Mouse (Mus musculus) heart, postnatal 10 days (tissue): ENCODE measurements around the gene Samd4b. TPM values are rescaled to one million over a fixed set of nuclear protein-coding genes. Genes with fewer than 3 reads are reported as not detected.
A peak's percentile ranks its signal among the peaks of the same experiment; 100 is the strongest.

ENCODE experiments used
- DNase-seq, 2 experiments: peaks; one replicate each; pipeline ENCODE4 v3.0.0; 2021
- intact Hi-C: fragments of 180-260 bp; cut with DNase I; formaldehyde crosslinking; loops from one replicate; pipeline ENCODE4 v1.15.1; 2025
- total RNA-seq, 2 experiments: library from RNA; stranded (reverse); gene quantifications; 2 replicates each; pipeline ENCODE4 v1.2.3; 2021

Samd4b gene
- total RNA-seq, 2 experiments from 2014 or later, result 37.7 to 40.4 TPM

GRCm38 (mm10) chr7:28460361-28460760 is 137.6 kb downstream of the Samd4b start:
- intact Hi-C loops, result no loop called here
- no peak for DNase-seq

GRCm38 (mm10) chr7:28452361-28453005 is 145.5 kb downstream of the Samd4b start:
- intact Hi-C loops, result no loop called here
- DNase-seq, result no peak

- no peak for DNase-seq
- intact Hi-C loops, result no loop called here
Measured at GRCm38 (mm10) chr7:28451531-28452360, 146.2 kb downstream of the Samd4b start, which contains the start of gene Lrfn1. TSS of gene Lrfn1 (plus strand) at chr7:28451980.

GRCm38 (mm10) chr7:28447865-28448820 is 149.8 kb downstream of the Samd4b start:
- intact Hi-C loops, result loop anchor here (2.0 to 10.0 kb wide), 3 partner anchors 79 to 279 kb away; no protein-coding TSS in a partner anchor

GRCm38 (mm10) chr7:28447101-28447830 is 150.7 kb downstream of the Samd4b start:
- DNase-seq, result no peak
- intact Hi-C loops, result loop anchor here (2.0 to 10.0 kb wide), 3 partner anchors 80 to 280 kb away; no protein-coding TSS in a partner anchor

More at GRCm38 (mm10) chr7:28447865-28448820, 149.8 kb downstream of the Samd4b start:
- DNase-seq, result no peak

DNA sequence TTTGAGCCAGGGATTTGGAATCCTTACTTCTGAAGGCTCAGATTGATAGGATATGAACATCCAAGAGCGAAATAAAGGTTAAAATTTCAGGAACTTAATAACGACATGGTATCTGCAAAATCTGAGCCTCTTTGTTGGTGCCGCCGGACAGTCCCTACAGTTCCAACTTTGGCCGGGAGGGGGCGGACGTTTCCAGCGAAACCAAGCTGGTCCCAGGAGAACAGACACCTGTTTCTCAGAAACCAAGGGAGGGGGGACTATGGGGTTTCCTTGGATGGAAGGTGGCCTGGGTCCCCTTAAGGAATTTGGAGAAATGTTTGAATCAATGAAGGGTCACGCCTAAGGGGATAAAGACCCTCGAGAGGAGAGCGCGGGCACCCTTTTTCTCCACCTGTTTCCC is 151.5 kb downstream of the Samd4b start:
- peak; percentile 78 to 90 for DNase-seq
- intact Hi-C loops, result loop anchor here (1.0 to 10.0 kb wide), 5 partner anchors 80 to 281 kb away; no protein-coding TSS in a partner anchor

GRCm38 (mm10) chr7:28444344-28444974 is 153.5 kb downstream of the Samd4b start:
- no peak for DNase-seq
- intact Hi-C loops, result loop anchor here (10.0 kb wide), 1 partner anchor 120 kb away; no protein-coding TSS in a partner anchor

DNA sequence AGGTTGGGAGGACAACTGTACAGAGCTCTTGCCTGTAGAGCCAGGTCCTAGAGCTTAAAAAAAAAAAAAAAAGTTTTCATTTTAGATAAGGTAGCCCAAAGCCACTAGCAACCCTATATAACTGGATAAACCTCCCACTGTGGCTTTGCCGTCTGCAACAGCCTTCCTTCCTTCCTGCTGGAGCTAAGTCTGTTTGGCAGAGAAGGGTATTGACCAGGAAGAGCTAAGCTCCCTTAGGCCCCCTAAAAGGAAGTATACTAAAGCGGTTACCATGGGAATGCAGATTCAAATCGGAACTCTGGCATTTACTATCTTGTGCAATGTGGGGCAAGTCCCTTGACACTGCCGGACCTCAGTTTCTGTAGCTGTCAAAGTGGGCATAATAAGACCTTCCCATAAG is 155.3 kb downstream of the Samd4b start:
- peak in 1 of 2 experiments; percentile 32 for DNase-seq
- intact Hi-C loops, result loop anchor here (10.0 kb wide), 1 partner anchor 122 kb away; no protein-coding TSS in a partner anchor

- intact Hi-C loops, result loop anchor here (10.0 kb wide), 1 partner anchor 123 kb away; no protein-coding TSS in a partner anchor
- DNase-seq, result no peak
Measured at GRCm38 (mm10) chr7:28441776-28442485, 156.0 kb downstream of the Samd4b start.

- peak; percentile 50 to 54 for DNase-seq
- intact Hi-C loops, result loop anchor here (10.0 kb wide), 1 partner anchor 124 kb away; no protein-coding TSS in a partner anchor
Measured at GRCm38 (mm10) chr7:28440739-28441138, 157.2 kb downstream of the Samd4b start.

- intact Hi-C loops, result loop anchor here (10.0 kb wide), 1 partner anchor 546 kb away; the partner anchor contains the start of genes Eif3k and Map4k1
- no peak for DNase-seq
Measured at GRCm38 (mm10) chr7:28438771-28439170, 159.2 kb downstream of the Samd4b start.

GRCm38 (mm10) chr7:28437964-28438363 is 160.0 kb downstream of the Samd4b start:
- intact Hi-C loops, result loop anchor here (10.0 kb wide), 1 partner anchor 547 kb away; the partner anchor contains the start of genes Eif3k and Map4k1
- no peak for DNase-seq

DNA sequence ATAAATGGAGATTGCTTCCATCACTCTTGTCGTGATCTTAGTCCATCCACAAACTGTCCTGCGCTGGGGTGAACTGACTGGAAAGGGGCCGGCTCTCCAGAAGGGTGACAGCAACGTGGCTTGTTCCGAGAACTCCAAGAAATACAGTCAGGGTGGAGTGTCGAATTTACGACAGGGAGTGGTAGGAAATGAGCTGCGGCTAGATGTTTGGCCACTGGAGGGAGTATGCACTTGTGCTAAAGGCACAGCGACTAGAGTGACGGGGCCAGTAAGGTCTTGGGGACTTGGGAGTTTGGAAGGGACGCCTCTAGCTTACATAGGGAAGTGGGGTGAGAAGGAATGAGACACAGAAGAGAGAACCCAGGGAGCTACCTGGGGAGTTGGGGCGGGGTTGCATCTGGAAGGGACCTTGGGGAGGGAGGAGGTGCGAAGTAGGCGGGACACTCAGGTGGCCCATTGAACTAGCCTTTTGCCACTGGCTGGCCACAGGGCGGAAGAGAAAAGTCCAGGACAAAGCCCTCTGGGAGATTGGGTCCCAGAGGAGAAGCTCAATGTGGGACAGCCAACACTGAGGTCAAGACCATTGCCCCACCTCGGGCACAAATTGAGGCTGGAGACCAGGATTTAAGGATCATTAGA is 160.9 kb downstream of the Samd4b start, which contains the start of gene Gmfg:
Gmfg (plus strand) TSS at position 516 of the 639 bp plus-strand sequence.
- peak; percentile 87 to 88 for DNase-seq
- intact Hi-C loops, result loop anchor here (10.0 kb wide), 1 partner anchor 548 kb away; the partner anchor contains the start of genes Eif3k and Map4k1

DNA sequence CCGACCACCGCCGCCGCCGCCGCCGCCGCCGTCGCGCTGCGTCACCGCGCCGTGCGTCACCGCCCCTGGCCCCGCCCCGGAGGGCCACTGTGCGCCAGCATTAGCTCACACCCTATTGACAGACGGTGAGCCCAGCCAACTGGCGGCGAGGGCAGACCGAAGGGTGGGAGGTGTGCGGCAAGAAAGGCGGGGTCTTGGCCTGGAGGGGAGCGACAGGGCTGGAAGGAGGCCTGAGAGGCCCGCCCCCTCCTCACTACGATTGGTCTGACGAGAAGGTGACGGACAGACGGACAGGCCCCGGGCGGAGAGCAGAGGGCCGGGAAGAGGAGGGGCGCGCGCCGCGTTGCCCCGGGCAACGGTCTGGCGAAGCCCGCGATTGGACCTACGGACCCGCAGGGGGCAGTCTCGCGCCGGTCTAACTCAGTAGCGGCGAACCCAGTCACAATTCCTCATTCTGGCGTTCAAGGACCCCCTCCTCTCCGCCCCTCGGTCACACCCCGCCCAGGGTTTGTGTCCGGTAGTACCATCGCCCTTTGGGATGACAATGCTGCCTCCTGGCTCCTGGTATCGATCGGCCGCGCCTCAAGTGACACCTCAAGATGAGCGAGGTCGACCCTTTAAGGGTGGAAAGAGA is 161.6 kb downstream of the Samd4b start:
- DNase-seq, result peak; percentile 100
- intact Hi-C loops, result loop anchor here (10.0 kb wide), 1 partner anchor 548 kb away; the partner anchor contains the start of genes Eif3k and Map4k1

- intact Hi-C loops, result loop anchor here (10.0 kb wide), 1 partner anchor 549 kb away; the partner anchor contains the start of genes Eif3k and Map4k1
- peak in 1 of 2 experiments; percentile 46 for DNase-seq
Measured at GRCm38 (mm10) chr7:28435660-28436259, 162.2 kb downstream of the Samd4b start.

DNA sequence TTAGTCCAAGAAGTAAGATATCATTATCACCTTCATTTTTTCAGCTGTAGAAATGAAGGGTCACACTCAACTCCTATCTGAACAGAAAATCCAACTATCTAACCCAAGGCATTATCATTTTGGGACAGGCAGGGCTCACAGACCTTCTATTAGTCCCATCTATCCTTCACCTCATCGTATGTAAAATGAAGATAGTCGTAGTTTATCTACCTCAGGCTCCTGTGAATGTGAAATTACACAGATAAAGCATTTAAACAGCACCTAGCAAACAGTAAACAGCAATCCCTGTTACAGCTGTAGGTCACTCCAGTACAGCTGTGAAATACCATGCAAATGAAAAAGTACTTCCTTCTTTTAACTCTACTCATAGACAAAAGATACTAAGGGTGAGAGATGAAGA is 165.7 kb downstream of the Samd4b start:
- intact Hi-C loops, result loop anchor here (10.0 kb wide), 1 partner anchor 553 kb away; the partner anchor contains the start of genes Eif3k and Map4k1
- no peak for DNase-seq
